Mouse (Mus musculus) embryonic facial prominence, embryonic 14.5 days (tissue): ENCODE data around the gene Rbm14. TPM values are rescaled to one million over a fixed set of nuclear protein-coding genes. Genes with fewer than 3 reads are reported as not detected.
"Not testable (repeated sequence)": the region's sequence is repeated elsewhere in the genome, so short reads cannot be mapped to it uniquely, and the experiment has no call there.

Source experiments
- ATAC-seq: fragments of 200-750 bp; cut with Nextera tagmentation; 2 replicates; pipeline ENCODE4 v1.8.0; 2017; ENCODE audit warnings: low read depth, moderate number of reproducible peaks, moderate TSS enrichment
- DNase-seq: peaks from one replicate; pipeline ENCODE4 v3.0.0-alpha.2; 2015; ENCODE audit warnings: low spot score
- H3K27ac ChIP-seq: fragments of 300-500 bp; sonication (generic); replicated peaks from 2 replicates; pipeline ENCODE4 v1.5.1; 2014; ENCODE audit warnings: low read depth, mild to moderate bottlenecking, low read length, moderate library complexity
- H3K27me3 ChIP-seq: fragments of 300-500 bp; sonication (generic); replicated peaks from 2 replicates; pipeline ENCODE4 v1.6.1; 2014; ENCODE audit warnings: low read length; ENCODE audit not compliant: control insufficient read depth, insufficient read depth
- H3K36me3 ChIP-seq: fragments of 300-500 bp; sonication (generic); 2 replicates; pipeline ENCODE4 v1.6.1; 2014; ENCODE audit warnings: low read length, mixed read lengths; ENCODE audit not compliant: control insufficient read depth, insufficient read depth
- H3K4me1 ChIP-seq: fragments of 300-500 bp; sonication (generic); 2 replicates; pipeline ENCODE4 v1.6.1; 2014; ENCODE audit warnings: antibody characterized with exemption, low read length; ENCODE audit not compliant: control insufficient read depth, insufficient read depth
- H3K4me2 ChIP-seq: fragments of 300-500 bp; sonication (generic); 2 replicates; pipeline ENCODE4 v1.6.1; 2014; ENCODE audit warnings: low read depth, mild to moderate bottlenecking, low read length, moderate library complexity, mixed read lengths
- H3K4me3 ChIP-seq: fragments of 300-500 bp; sonication (generic); 2 replicates; pipeline ENCODE4 v1.5.1; 2014; ENCODE audit warnings: low read depth, mild to moderate bottlenecking, low read length
- H3K9ac ChIP-seq: fragments of 300-500 bp; sonication (generic); 2 replicates; pipeline ENCODE4 v1.6.1; 2014; ENCODE audit warnings: low read depth, mild to moderate bottlenecking, low read length, moderate library complexity, mixed read lengths
- H3K9me3 ChIP-seq: fragments of 300-500 bp; sonication (generic); 2 replicates; pipeline ENCODE4 v1.6.1; 2016; ENCODE audit warnings: low read length; ENCODE audit not compliant: control insufficient read depth
- WGBS: fragments of 180-500 bp; shearing (Covaris S2); extraction: QIAGEN DNeasy Blood & Tissue Kit; methylation state at CpG from one replicate; pipeline ENCODE4 v1.1.7; 2014; 5-methylcytosine and 5-hydroxymethylcytosine counted together
- polyA plus RNA-seq: library from polyadenylated mRNA; unstranded; fragments of >200 nt; fragmentation: Nextera tagmentation; extraction: Ambion mirVana; gene quantifications from 2 replicates; pipeline ENCODE4 v1.2.1, GENCODE M21; 2014

Rbm14 gene
- polyA plus RNA-seq, 1 experiment from 2014 or later, result 61.5 TPM

GRCm38 (mm10) chr19:4829156-4829555, 17.7 kb upstream of the Rbm14 start:
- Histone ChIP-seq H3K9ac (no peak overlapping the region), H3K36me3 (peaks cover 51% of the 10 kb centered on the region)

GRCm38 (mm10) chr19:4828444-4829114, 17.1 kb upstream of the Rbm14 start:
- ATAC-seq (peak; percentile 47), DNase-seq (peak; percentile 57)
- H3K4me2 ChIP-seq, result no peak overlapping the region
- H3K27ac ChIP-seq, result no peak overlapping the region
- H3K4me3 ChIP-seq, result no peak overlapping the region
- WGBS, result 51% methylated on average over 16 of the region's 16 CpGs
- H3K27me3 ChIP-seq, result no peaks in the 10 kb centered on the region
- no peaks in the 10 kb centered on the region for H3K4me1 ChIP-seq
- H3K36me3 ChIP-seq, result peaks cover 51% of the 10 kb centered on the region
- no peaks in the 10 kb centered on the region for H3K9me3 ChIP-seq
- no peak overlapping the region for H3K9ac ChIP-seq

More at GRCm38 (mm10) chr19:4829156-4829555, 17.7 kb upstream of the Rbm14 start:
- WGBS, result 58% methylated on average over 7 of the region's 7 CpGs
- H3K4me2 ChIP-seq, result no peak overlapping the region
- H3K4me1 ChIP-seq, result no peaks in the 10 kb centered on the region
- H3K27me3 ChIP-seq, result no peaks in the 10 kb centered on the region
- no peak overlapping the region for H3K4me3 ChIP-seq
- ATAC-seq (peak; percentile 55; the same call in 1 of the 2 replicates), DNase-seq (peak; percentile 29)
- no peak overlapping the region for H3K27ac ChIP-seq
- H3K9me3 ChIP-seq, result no peaks in the 10 kb centered on the region

- Histone ChIP-seq H3K9ac (no peak overlapping the region), H3K4me3 (no peak overlapping the region), H3K27ac (no peak overlapping the region), H3K27me3 (no peaks in the 10 kb centered on the region), H3K4me2 (no peak overlapping the region), H3K9me3 (no peaks in the 10 kb centered on the region), H3K36me3 (peaks cover 16% of the 10 kb centered on the region; the same call in 1 of the 2 replicates), H3K4me1 (no peaks in the 10 kb centered on the region)
- WGBS, result 66% methylated on average over 5 of the region's 5 CpGs
- ATAC-seq (no peak), DNase-seq (no peak)
Observed at GRCm38 (mm10) chr19:4820678-4821303, 9.4 kb upstream of the Rbm14 start.

GRCm38 (mm10) chr19:4817182-4817835, 5.9 kb upstream of the Rbm14 start:
- H3K27me3 ChIP-seq, result no peaks in the 10 kb centered on the region
- H3K4me2 ChIP-seq, result no peak overlapping the region
- H3K9ac ChIP-seq, result no peak overlapping the region
- WGBS, result 75% methylated on average over 1 of the region's 1 CpGs
- DNase-seq (no peak), ATAC-seq (no peak)
- H3K4me3 ChIP-seq, result no peak overlapping the region
- no peaks in the 10 kb centered on the region for H3K36me3 ChIP-seq
- H3K9me3 ChIP-seq, result no peaks in the 10 kb centered on the region
- H3K4me1 ChIP-seq, result no peaks in the 10 kb centered on the region
- H3K27ac ChIP-seq, result no peak overlapping the region

GRCm38 (mm10) chr19:4813015-4813414, 1.6 kb upstream of the Rbm14 start:
- Histone ChIP-seq H3K4me2 (no peak overlapping the region), H3K4me3 (no peak overlapping the region), H3K4me1 (peaks cover 14% of the 10 kb centered on the region), H3K27ac (no peak overlapping the region), H3K9me3 (no peaks in the 10 kb centered on the region), H3K9ac (no peak overlapping the region), H3K36me3 (no peaks in the 10 kb centered on the region), H3K27me3 (no peaks in the 10 kb centered on the region)
- ATAC-seq (no peak), DNase-seq (no peak)
- 77% methylated on average over 5 of the region's 6 CpGs for WGBS

- Histone ChIP-seq H3K4me1 (peaks cover 17% of the 10 kb centered on the region), H3K4me3 (peak overlapping the region; percentile 75), H3K27ac (peak overlapping the region; percentile 94), H3K9ac (peak overlapping the region; percentile 74), H3K4me2 (peak overlapping the region; percentile 60)
- H3K27me3 ChIP-seq, H3K36me3 ChIP-seq, ATAC-seq, DNase-seq, H3K9me3 ChIP-seq: not testable (repeated sequence)
- 77% methylated on average over 8 of the region's 8 CpGs for WGBS
Observed at GRCm38 (mm10) chr19:4812334-4812949, 1.0 kb upstream of the Rbm14 start.

- H3K9ac ChIP-seq, result peak overlapping the region; percentile 74
- WGBS, result 4% methylated on average over 12 of the region's 12 CpGs
- H3K4me1 ChIP-seq, result peaks cover 17% of the 10 kb centered on the region
- peak overlapping the region; percentile 60 for H3K4me2 ChIP-seq
- no peaks in the 10 kb centered on the region for H3K36me3 ChIP-seq
- peak overlapping the region; percentile 75 for H3K4me3 ChIP-seq
- peak overlapping the region; percentile 94 for H3K27ac ChIP-seq
- DNase-seq, result no peak
- no peaks in the 10 kb centered on the region for H3K9me3 ChIP-seq
- H3K27me3 ChIP-seq, result no peaks in the 10 kb centered on the region
- peak; percentile 61 for ATAC-seq
Observed at GRCm38 (mm10) chr19:4811909-4812242, 442 bp upstream of the Rbm14 start.

GRCm38 (mm10) chr19:4810746-4811062, 730 bp downstream of the Rbm14 start:
- under 1% methylated on average over 14 of the region's 17 CpGs for WGBS
- Histone ChIP-seq H3K27me3 (no peaks in the 10 kb centered on the region), H3K27ac (peak overlapping the region; percentile 94; the same call in 1 of the 2 replicates), H3K4me1 (peaks cover 17% of the 10 kb centered on the region), H3K9ac (peak overlapping the region; percentile 72), H3K9me3 (no peaks in the 10 kb centered on the region), H3K4me3 (peak overlapping the region; percentile 75), H3K4me2 (peak overlapping the region; percentile 76), H3K36me3 (no peaks in the 10 kb centered on the region)
- DNase-seq, result no peak
- ATAC-seq, result no peak
